Mouse (Mus musculus) cerebellum, adult 2 months (tissue): Measurements from ENCODE around the gene Pcif1.

Experiments used
- CTCF ChIP-seq: fragments of 200-500 bp; IDR thresholded peaks from 2 replicates; pipeline ENCODE4 v1.5.1; 2011; ENCODE audit warnings: low read depth, mild to moderate bottlenecking, control low read depth, low read length, moderate library complexity, borderline replicate concordance; ENCODE audit not compliant: insufficient read depth
- POLR2A ChIP-seq: fragments of 200-500 bp; IDR thresholded peaks from 2 replicates; pipeline ENCODE4 v1.6.1; 2011; ENCODE audit warnings: low read length, control low read depth, borderline replicate concordance; ENCODE audit not compliant: insufficient read depth

GRCm38 (mm10) chr2:164923291-164923690, 44.2 kb downstream of the Pcif1 start:
- TF ChIP-seq CTCF: no peak
- TF ChIP-seq POLR2A: no peak
